Mouse (Mus musculus): ENCODE data around the gene Camkk1.

Gene Camkk1

DNA sequence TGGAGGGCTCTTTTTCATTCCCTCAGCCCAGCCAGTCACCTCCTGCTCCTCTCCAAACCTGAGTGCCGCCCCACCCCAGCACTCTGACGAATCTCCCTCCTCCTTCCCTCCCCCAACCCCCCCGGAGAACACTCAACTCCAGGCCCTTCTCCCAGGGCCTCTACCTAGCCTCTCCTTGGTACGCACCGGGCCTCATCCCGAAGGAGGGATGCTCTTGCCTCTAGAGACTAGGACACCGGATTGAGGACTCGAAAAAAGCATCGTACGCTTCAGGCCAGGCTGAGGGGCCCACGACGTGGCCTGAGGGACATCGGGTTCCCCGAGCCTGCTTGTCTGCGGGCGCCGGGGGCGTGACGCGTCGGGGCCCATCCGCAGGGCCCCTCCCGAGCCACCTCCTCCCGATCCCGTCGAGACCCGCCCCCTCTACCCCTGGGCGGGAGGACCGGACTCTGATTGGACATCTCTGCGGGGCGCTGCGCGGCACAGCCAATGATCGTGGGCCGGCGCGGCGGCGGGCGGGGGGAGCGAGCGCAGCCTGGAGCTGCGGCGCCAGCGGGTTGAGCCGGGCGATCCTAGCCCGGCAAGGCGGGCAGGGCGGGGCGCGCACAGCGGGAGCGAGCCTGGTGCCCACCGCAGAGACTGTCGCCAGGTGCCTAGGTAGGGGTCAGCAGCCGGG, at the start of gene Camkk1:
TSS of gene Camkk1 (plus strand) at position 538 of the 676 bp plus-strand sequence.
- DNase-seq: peak; percentile 96

DNA sequence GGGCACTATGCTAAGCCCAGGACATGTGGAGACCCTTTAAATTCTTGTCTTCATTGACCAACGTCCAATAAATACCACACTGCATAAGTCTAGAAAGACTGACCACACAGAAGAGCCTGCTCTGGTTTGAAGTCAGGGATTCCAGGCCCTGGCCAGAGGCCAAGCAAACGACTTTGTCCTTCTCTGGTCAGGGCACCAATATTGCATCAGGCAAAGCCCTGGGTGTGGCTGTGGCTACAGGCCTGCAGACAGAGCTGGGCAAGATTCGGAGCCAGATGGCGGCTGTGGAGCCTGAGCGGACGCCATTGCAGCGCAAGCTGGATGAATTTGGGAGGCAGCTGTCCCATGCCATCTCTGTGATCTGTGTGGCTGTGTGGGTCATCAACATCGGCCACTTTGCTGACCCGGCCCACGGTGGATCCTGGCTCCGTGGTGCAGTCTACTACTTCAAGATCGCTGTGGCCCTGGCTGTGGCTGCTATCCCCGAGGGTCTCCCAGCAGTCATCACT, 43.8 kb upstream of the Camkk1 start:
- no peak for DNase-seq

DNA sequence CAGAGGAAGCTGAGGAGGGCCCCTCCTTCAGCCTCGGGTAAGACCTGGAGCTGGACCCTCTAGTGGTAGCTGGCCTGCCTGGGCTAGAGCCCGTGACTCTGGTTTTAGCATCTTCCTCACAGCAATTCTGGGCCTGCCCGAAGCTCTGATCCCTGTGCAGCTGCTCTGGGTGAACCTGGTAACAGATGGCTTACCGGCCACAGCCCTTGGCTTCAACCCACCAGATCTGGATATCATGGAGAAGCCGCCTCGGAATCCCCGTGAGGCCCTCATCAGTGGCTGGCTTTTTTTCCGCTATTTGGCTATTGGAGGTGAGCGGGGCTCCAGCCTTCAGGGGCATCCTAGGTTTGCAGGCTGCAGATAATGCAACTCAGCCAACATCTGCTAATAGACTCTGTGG, 36.3 kb upstream of the Camkk1 start:
- DNase-seq: no peak

DNA sequence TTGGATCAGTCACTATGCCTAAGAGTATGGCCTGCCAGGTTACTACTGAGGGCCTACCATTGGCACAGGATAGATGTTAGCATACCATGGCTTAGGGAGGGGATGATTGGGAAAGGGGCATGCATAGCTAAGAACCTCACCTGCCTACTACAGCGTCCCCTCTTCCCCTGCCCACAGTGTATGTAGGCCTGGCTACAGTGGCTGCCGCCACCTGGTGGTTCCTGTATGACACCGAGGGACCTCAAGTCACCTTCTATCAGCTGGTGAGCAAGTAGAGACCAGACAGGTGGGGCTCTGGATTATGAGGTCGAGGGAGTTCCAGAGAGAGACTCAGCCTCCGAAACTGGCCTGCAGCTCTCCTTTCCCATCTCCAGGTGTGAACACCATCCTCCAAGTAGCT, 35.5 kb upstream of the Camkk1 start:
- no peak for DNase-seq

DNA sequence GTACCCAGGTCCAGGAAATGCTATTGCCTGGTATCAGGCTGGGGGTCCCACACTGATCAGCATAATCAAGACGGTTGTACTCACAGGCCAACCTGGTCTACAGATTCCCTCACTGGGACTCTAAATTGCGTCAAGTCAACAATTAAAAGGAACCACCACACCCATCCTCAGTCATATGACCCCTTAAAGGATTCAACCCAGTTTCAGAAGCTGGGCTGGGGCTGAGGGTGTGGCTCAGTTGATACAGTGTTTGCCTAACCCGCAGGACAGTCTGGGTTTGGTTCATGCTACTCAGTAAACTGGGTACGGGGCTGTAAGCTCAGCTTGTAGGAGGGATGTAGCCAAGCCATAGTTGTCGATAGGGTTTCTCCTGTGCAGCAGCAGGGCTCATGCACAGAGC, 32.1 kb upstream of the Camkk1 start:
- no peak for DNase-seq

DNA sequence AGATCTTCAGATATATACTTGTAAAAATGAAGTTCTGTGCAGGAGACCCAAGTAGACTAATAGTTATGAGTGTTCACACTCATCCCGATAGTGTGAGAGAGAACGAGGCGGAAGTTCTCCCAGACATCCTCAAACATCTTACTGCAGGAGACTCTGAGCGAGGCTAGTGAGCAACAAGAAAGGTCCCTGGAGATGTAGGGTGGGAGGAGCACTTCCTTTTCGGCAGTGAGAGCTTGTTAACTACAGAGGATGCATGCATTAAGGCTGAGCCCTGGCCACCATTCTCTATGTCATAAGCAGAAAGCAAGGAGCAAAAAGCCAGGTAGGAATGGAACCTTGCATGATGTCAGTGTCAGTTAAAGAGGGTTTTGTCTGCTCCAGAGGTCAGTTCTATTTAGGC, 31.6 kb upstream of the Camkk1 start:
- no peak for DNase-seq

DNA sequence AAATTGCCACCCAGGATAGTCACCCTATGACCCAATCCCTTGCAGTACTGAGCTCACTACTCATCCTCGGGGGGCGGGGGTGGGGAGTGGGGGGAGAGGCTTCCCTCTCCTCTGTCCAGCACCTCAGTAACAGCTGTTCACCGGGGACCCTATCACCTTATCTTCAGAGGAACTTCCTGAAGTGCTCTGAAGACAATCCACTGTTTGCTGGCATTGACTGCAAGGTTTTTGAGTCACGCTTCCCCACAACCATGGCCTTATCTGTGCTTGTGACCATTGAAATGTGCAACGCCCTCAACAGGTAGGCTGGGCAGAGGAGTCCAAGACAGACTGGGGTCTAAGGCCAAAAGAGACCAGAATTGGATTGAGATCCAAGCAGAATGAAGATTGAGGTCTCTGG, 31.0 kb upstream of the Camkk1 start:
- no peak for DNase-seq

DNA sequence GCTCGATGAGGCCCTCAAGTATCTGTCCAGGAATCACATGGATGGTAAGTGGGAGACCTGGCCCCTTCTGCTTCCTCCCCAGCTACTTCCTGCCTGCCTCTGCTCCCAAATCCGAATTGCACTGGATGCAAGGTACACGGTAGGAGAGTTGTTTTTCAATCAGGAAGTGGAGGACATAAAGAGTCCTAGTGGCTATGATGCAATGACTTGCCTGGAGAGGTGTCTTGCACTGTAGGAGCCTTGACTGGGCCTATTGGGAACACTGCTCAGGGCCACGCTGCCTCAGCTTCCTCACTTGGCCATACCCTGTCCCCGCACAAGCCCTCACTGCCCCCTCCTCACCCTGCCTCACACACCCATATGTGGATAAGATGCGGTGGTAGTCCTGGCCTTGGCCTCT, 29.8 kb upstream of the Camkk1 start:
- DNase-seq: no peak

DNA sequence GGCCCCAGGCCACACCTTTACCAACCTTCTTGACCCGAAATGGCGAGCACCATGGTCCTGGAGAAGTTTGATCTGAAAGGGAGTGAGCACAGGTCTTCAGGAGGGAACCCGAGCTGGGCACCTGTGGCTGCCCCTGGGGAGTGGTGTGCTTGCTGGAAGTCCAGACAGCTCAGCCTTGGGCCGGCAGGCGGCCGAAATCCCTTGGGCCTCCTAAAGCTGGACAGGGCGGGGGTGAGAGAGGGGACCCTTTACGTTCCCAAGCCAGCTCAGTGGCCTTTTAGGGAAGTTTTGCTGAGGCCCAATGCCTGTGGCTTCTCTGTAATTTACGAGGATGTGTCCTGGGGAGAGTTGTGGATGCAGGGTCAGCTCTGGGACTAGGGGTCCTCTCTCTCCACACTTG, 28.1 kb upstream of the Camkk1 start:
- DNase-seq: no peak

DNA sequence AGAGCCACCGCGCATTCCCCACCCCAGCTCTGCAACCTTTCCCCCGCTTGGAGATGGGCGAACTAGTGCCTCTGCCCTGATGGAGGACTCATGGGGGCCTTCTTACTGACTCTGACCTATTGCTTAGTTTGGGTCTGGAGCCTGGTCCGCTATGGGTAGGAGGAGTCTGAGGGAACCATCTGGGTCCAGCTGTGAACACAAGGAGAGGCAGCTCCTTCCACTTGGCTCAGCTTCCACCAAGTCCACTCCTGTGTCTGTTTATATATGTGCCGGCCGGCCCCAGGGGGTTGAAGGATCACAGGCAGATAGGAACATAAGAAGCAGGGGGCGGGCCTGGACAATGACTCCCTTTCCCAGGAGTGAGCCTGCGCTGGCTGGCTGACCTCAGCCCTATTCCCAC, 26.8 kb upstream of the Camkk1 start:
- no peak for DNase-seq

DNA sequence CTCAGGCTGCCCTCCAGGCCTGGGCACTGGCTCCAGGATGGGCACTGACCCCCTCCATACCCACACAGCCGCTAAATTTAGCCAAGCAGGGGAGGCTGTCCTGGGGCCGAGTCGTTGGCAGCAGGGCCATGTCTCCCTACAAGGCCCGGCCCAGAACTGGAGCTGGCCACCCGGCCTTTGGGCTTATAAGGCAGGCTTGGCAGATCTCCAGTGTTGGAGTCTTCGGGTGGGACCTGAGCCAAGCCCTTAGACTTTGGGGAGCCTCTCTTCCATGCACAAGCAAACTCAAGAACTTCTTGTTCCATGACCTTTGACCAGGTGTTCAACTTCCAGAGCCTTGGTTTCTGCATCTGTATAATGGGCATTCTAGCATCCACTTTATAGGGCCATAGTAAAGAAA, 22.5 kb upstream of the Camkk1 start:
- DNase-seq: no peak

DNA sequence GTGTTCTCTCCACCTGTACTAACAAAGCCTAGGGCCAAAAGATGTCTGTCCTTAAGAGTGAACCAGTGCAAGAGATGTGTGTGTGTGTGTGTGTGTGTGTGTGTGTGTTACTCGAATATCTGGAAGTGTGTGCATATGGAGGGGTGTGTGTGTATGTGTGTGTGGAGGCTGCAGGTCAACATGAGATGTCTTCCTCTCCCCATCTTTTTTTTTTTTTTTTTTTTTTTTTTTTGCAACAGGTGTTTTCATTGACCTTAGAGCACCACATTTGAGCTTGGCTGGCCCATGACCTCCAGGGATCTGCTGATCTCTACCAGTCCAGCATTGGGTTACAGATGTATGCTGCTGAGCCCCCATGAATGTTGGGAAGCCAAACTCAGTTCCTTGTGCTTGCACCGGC, 22.0 kb upstream of the Camkk1 start:
- no peak for DNase-seq

DNA sequence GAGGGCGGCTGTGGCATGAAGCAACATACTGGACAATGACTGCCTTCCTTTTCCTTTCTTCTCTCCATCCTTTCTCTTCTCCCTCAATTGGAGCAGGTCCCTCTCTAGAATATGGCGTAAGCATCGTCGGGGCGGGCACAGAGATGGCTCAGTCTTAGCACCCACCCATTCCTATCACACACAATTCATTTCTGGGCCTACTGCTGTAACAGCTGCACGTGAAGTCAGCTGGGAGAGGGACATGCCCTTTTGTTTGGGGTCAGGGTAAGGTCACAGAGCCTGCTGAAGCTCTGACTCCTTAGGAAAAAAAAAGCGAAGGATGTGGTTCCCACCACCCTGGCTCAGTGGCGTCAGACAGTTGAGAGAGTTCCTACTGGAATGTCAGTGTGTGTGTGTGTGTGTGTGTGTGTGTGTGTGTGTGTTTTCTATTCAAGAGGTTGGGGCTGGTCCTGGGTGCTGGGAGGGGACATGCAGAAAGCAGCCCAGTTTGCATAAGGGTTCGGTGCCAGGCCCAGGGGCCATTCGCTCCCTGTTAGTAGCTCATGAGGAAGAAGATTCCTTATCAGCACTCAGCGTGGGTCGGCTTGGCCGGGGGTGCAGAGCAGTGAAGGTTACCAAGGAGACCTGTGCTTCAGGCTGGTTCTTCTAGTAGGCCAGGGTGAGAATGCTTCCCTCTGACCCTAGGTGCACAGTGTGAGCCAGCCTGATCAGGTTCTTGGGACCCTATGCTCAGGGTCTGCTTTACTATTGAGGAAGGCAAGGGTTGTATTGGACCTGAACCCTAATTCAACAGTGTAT, 21.1 kb upstream of the Camkk1 start:
- no peak for DNase-seq

DNA sequence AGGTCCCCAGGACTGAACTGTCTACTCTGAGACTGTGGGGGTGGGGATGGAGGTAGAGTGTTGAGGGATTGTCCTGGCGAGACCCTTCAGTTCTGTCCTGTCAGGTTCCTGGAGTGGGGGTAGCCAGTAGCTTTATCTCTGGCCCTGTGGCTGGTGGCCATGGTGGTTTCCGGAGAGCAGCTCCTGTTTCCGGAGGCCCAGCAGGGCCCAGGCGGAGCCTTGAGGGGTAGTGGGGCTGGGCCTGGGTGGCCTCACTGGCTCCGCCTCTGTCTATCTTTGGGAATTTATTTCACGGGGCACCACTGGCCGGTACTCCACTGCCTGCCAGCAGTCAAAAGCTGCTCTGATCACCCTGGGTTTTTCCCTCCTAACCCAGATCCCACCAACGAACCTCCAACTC, 20.0 kb upstream of the Camkk1 start, which contains the start of gene P2rx1:
TSS of gene P2rx1 (plus strand) at position 333 of the 400 bp plus-strand sequence.
- DNase-seq: no peak

DNA sequence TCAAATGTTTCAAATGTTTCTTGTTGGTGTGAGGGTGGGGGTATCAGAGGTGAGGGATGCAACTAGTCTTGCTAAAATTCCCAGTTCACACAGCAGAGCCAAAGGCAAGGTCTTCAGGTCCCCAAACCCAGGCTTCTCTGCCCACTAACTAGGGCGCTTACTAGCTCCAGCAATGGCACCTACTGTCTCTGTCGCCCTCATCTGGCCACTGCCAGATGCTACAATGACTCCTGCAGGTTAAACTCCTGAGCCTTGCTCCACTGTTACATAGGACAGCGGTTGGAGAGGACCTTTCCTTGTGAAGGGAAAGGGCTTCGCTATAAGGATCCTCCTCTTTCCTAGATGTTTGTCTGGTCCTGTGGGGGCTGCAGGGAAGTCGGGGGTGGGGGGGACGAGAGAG, 17.8 kb upstream of the Camkk1 start:
- peak; percentile 45 for DNase-seq

DNA sequence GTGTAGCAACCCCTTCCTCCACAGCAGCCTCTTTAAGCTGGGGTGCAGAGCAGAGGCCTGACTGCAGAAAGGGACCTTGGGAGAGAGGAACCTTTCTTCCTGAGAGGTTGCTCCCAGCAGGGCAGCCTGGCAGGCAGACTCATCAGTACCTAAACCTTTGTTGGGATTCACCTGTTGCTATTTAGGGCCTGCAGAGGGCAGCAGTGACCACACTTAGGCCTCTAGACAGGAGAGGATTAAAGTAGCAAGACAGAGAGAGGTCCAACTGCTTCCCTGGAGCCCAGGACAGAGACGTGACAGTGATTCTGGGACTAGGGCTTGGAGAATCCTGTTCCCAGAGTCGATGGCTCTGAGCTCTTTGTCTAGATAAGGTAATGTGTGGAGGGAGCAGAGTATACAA, 12.4 kb upstream of the Camkk1 start:
- DNase-seq: peak; percentile 63

DNA sequence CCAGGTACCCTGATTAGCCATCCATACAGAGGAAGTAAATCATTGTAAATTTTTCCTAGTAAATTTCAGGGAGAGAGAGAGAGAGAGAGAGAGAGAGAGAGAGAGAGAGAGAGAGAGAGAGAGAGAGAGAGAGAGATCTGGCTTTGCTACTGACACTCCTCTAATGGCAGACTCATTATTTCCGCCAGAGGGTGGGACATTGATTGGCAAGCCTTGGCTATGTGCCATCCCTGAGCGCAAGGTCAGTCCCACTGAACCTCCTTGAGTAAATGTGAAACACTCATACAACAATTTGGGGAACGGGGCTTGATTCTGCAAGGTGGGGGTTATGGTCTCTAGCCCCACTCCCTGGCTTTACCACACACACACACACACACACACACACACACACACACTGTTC, 11.7 kb upstream of the Camkk1 start:
- no peak for DNase-seq

DNA sequence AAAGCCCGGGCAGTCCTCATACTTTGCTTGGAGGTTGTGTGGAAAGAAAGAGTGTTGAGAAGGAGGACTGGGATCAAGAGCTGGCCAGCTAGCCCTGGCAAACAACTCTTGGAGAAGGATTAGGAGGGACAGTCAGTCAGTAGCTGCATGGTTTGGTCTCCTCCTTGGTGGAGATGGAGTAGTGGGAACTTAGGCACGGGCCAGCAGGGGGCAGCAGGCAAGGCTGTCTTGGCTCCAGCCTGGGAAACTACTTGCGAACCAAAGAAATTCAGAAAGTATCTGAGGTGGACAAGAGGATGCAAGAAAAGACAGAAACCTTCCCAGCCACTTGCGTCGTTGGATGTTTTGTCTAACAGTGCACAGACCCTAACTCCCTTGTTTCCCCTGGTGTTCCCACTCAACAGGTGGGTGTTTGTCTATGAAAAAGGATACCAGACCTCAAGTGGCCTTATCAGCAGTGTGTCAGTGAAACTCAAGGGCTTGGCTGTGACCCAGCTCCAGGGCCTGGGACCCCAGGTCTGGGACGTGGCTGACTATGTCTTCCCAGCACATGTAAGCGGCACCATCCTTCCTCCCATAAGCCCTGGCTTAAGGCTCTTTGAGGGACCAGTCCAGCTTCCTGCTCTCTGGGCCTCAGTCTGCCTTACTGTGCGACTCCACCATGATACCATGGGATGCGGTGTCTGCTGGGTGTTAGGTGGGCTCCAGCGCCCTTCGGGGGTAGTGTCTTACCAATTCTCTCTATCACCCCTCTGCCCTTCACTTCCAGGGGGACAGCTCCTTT, 10.9 kb upstream of the Camkk1 start:
- peak; percentile 54 for DNase-seq

DNA sequence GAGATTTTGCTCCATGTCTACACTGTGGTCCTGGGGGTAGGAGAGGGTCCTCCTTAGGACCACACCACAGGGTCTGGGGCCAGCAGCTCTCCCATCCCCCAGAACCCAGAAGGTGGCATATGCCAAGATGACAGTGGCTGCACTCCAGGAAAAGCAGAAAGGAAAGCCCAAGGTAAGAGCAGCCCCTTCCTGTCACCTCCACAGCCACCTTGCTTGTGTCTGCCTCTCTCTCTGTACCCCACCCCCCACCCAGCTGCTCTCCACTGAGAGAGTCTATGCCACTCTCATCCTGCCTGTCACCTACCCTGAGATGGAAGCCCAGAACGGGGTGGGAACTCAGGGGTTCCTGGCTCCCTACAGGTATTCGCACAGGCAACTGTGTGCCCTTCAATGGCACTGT, 10.0 kb upstream of the Camkk1 start:
- DNase-seq: peak; percentile 19

DNA sequence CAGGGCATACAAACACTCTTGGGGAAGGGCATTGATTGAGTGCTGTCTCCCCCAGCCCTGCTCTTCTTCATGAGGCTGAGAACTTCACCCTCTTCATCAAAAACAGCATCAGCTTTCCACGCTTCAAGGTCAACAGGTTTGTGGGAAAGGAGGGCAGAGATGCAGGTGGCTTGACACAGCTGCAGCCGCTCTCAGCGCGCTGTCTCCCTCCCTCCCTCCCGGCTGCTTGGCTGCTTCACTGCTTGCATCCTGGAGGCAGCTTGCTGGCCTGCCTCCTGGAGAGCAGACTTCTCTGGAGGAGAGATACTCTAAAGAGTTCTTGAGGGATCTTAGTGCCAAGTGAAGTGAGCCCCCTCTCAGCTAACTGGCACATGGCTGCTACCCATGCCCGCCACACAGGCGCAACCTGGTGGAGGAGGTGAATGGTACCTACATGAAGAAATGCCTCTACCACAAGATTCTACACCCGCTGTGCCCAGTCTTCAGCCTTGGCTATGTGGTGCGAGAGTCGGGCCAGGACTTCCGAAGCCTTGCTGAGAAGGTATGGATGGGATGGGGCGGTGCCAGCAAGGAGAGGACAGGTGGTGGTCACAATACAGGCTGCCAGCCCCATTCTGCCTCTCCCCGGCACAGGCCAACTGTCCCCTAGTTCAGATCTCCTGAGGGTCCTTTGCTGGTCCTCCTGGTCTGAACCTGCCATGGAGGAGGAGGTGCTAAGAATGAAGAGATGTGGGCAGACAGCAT, 9.1 kb upstream of the Camkk1 start:
- peak; percentile 77 for DNase-seq

DNA sequence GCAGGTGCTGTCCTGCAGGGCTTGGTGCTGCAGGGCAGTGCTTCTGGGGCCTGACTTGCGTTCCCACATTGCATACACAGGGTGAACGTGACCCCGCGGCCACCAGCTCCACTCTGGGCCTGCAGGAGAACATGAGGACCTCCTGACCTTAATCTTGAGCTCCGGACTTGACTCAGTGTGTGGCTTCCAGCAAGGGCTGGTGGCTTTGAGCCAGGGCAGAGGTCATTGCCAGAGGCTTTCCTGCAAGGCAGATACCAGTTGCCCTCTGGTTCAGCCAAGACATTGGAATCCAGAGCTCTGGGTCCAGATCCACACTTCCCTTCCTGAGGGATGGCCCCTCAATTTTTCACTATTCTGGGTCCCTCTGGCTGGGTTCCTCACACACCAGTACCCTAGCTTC, 4.8 kb upstream of the Camkk1 start:
- DNase-seq: no peak

DNA sequence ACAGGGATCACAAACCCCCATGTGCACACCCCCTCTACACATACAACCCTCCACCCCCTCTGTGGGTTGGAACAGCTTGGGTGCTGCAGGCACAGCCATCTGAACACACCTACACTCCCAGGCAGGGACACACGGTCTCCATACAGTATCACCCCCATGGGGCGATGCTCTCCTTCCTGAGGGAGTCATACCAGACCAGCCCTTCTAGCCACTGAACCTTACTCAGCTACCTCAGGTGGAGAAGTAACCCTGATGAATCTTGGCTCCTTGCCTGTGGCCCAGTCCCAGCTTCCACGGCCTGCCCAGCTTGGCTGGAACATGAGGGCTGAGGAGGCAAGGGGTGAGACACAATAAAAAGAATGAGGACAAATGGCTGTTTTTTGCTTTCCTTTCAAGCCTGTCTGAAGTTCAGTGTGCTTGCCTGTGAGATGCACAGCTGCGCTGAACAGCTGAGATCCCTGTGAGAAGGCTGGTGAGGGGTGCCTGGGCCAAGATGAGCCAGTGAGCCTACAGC, 3.9 kb upstream of the Camkk1 start:
- DNase-seq: peak; percentile 78

Data from cerebellum, adult 8-10 months (tissue).